Mouse (Mus musculus) megakaryocyte, embryonic 14.5 days (primary cell): ENCODE measurements around the gene March8.

Experiments used
- FLI1 ChIP-seq: IDR thresholded peaks from 2 replicates; pipeline ENCODE4 v1.6.1; 2012; ENCODE audit warnings: low read length, inconsistent platforms, mixed read lengths
- GATA1 ChIP-seq: IDR thresholded peaks from 3 replicates; pipeline ENCODE4 v1.6.1; 2012; ENCODE audit warnings: mixed read lengths, low read length, inconsistent platforms, borderline replicate concordance

DNA sequence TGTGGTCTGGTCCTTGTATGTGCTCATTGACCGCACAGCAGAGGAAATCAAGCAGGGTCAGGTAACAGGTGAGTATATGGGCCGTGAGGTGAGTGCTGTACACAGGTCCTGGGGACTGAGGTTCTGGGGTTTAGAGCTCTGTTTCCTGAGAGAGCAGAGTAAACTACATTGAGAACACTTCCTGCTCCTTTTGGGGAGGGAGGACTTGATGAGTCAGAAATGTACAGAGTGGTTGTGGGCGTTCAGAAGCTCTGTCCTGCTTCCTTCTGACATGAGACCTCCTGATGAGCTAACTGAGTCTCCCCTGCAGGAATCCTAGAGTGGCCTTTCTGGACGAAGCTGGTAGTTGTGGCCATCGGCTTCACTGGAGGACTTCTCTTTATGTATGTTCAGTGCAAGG, 67.9 kb downstream of the March8 start:
- no peak for TF ChIP-seq GATA1
- no peak for TF ChIP-seq FLI1
